Mouse (Mus musculus) layer of hippocampus, postnatal 14 days (tissue): ENCODE measurements around the gene Liph. TPM values are rescaled to one million over a fixed set of nuclear protein-coding genes. Genes with fewer than 3 reads are reported as not detected.
"Not testable (repeated sequence)": the region's sequence is repeated elsewhere in the genome, so short reads cannot be mapped to it uniquely, and the experiment has no call there.

Experiments used
- DNase-seq, 2 experiments: peaks; one replicate each; pipeline ENCODE4 v3.0.0; 2021 to 2022; ENCODE audit warnings: low spot score in 2 of 2, mixed read lengths in 1 of 2
- long read RNA-seq, 2 experiments: library from polyadenylated mRNA; stranded (forward); transcript quantifications; one replicate each; pipeline ENCODE4 v2.0.0; 2021
- total RNA-seq, 2 experiments: library from RNA; stranded (reverse); gene quantifications; 2 replicates each; pipeline ENCODE4 v1.2.3; 2021

Gene Liph
- under 1 TPM; 0.29 to 0.32 TPM for total RNA-seq
- long read RNA-seq, experiment 1: 0 reads
- long read RNA-seq, experiment 2, partial matches to known transcripts: 0 of 2 reads
- long read RNA-seq, experiment 2, other reads (novel, unspliced or antisense): 2 of 2 reads

DNA sequence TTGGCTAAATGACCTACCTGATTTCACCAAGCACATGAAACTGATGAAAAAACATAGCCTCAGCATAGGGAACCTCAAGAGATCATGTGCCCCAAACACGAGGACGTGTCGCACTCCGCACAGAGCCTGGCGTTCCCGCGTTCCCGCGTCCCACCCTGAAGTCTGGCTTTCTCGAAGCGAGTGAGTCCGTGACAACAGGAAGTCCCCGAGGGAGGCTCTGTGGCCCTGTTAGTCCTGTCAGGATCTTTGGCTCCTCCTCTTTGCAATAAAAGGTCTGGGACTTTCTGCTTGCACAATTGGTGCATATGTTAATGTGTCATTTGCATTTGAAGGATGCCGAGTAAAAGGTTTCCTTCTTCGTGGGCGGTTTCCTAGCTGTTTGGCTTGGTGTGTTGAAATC lies at the start of gene Liph:
Gene Liph (minus strand): TSS at position 360 of the 400 bp plus-strand sequence.
- no peak for DNase-seq

DNA sequence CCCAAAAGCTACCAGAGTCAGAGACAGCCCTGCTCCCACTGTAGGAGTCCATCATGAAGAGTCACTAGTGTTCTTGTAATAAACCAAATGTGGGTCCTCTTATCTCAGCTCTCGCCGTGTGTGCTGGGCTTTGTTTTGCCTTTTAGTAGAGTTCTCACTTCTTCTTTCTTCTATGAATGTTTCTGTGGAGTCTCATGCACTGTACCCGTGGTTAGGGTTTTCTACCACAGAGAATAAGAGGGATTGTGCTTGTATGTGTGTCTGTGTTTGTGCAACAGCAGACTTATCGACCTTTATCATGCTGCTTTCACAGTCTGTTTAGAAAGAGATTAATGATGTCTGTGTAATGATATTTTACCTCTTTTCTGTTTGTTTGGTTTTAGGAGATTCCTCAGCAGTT lies 48.4 kb upstream of the Liph start:
- no peak for DNase-seq

DNA sequence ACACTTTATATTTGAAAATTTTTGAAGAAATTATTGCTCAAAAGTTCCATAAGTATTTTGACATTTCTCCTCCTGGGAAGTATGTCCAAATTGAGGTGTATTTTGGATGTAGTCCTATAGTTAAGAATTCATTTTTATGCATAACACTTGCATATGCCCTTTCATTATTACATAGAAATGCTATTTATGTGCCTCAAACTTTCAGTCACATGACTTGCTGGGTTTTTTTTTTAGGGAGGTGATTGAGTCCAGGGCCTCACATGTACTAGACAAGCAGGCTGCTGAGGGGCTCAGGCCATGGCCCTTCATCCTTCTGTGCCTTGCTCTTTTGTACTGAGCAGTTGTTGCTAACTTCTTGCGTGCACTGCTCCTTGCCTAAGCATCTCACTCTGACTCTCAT lies 44.5 kb upstream of the Liph start:
- DNase-seq: no peak

DNA sequence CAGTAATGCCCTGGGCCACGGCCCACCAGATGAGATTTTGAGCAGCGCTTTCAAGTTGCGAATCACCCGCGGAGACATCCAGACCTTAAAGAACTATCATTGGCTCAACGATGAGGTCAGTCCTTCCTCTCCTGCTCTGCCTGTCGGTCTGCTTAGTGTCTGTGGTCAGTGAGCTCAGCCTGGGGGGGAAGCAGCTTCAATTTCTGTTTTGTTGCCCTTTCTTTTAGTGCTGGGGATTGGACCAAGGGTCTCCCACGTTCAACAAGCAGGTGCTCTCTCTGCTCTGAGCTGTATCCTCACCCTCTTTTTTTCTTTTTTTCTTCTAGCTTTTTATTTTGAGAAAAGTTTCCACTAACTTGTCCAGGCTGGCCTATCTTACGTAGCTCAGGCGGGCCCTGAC lies 43.1 kb upstream of the Liph start:
- no peak for DNase-seq

DNA sequence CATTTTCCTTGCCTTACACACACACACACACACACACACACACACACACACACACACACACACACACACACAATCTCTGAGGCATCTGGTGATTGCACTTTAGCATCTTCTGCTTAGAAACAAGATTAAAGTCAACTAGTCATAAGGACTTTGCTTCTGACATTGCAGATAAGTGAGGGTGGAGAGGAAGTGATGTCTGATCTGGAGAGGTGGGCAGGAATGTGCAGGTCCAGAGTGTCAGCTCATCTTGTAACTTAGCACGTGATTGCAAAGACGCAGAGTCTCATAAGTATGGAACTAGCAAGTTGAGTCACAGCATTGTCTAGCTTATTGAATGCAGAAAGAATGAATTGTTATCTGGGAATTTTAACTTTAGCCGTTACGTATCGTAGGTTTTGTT lies 32.0 kb upstream of the Liph start:
- no peak for DNase-seq

DNA sequence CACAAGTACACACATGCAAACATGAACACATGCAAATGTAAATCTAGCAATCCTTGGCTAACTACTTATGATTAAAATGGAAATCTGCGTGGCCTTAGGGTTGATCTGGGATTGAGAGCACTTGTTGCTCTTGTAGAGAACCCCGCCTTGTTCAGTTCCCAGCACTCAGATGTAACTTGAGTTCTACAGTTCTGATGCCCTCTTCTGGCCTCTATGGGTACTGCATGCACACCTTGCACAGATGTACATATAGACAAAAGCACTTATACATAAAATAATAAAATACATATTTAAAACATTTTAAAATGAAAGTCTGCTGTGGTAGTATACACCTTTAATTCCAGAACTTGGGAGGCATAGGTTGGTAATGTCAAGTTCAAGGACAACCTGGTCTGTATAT lies 26.7 kb upstream of the Liph start:
- no peak for DNase-seq

DNA sequence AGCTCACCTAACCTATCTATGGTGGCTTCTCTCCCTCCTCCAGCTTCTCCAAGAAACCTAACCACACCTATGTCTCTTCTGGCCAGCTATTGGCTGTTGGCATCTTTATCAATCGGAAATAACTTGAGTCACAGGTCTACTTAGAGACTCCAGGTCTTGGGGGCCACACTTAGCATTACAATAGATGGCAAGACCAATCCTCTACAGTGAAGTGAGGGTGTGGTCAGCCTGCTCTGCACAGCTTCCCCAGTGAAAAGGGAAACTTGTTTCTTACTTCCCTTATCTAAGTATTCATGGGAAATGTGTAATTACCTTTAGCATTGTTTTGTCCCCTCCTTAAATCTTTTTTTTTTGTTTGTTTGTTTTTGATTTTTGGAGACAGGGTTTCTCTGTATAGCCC lies 20.1 kb upstream of the Liph start:
- DNase-seq: no peak

DNA sequence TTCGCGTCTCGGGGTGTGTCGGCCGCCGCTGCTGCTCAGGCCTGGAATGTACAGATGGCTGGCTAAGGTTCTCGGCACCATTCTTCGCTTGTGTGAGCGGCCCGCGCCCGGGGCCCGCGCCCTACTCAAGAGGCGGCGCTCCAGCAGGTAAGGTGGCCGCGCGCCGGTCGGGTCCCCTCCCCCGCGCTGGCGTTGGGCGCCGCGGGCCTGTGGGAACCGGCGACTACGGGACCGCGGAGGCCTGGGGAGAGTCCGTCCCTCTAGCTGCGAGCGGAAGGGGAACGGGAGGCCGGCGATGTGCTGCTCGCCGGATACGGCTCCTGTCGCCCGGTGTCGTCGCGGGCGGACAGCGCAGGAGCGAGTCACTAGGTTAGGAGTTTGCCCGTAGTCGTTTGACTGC lies 14.1 kb upstream of the Liph start:
- DNase-seq: no peak

DNA sequence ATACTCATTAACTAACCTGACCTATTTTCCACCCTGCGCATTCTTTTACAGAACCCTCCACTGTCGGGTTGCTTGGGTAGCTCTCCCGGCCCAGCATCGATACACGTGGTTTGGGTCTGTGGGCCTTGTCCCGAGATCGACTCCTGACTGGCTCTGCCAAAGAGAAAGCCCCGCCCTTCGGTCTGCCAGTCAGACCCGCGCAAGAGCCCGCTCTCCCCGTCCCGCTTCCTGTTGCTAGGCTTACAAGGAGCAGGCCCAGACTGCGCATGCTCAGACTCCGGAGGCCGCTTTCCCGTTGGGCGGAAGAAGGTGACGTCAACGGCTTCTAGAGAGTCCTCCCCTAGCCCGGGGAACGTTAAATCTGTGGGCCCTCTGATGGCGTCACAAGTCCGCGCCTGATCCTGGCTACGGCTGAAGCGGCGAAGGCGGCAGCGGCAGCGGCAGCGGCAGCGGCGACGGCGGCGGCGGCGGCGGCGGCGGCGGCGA lies 13.7 kb upstream of the Liph start, which contains the start of gene Senp2:
Gene Senp2 (plus strand): TSS at position 386 of the 486 bp plus-strand sequence.
- DNase-seq: peak; percentile 100

DNA sequence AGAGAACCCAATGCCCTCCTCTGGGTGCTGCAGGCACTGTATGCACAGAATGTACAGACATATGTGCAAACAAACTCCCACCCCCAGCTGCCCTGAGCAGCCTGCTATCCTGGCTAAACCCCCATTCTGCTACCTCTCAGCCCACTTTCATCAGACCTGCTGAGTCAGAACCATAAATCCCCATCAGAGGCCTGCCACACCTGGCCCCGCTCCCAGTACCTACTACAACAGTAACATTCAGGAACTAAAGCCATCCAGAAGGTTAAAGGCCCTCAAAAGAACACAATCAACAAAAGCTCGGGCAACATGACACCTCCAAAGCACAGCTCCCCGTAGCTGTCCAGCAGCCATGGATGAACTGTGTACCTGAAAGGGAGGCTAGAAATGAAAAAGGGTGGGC lies 6.1 kb upstream of the Liph start:
- no peak for DNase-seq

DNA sequence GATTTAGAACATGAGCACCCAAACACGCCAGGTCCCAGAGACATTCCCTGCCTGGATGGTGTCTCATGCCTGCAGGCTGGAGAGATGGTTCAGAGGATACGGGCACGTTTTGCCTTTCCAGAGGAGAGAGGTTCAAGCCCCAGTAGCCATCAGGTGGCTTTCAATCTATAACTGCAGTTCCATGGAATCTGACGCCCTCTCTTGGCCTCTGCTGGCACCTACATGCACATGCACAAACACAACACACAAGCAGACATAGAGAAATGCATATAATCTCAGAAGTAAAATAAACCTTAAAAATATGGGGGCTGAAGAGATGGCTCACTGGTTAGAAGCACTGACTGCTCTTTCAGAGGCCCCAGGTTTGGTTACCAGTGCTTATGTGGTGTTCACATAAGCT lies 5.7 kb upstream of the Liph start:
- DNase-seq: no peak

DNA sequence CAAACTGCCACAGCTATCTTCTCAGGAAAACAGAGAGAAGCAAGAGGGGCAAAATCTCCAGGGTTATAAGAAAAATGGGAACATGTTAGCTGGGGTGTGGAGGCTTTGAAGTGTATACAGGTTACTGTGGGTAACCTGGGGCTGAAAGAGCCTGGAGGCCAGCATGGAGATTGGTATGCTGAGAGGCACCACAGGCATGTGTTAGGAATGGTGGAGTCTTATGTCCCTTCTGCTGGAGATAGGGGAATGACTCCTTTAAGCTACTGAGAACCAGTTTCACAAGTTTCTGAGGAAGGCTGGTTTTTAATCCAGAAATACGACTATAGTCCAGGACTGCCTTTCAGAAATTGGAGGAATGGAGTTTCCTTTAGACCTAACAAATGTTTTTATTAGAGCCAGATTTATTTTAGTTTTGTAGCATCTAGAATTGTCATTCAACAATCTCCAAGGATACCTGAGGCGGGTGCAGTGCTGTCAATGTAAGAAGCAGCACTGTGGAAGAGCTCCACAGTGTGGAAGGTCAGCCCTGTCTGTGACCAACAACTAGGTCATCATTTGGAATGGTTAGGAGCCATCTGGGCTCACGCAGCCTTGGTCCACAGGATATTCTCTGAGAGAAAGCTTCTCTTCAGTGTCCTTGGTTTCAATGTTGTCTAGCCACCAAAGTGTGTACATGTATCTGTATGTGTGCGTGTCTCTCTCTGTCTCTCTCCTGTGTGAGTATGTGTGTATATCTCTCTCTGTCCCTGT lies 4.7 kb upstream of the Liph start:
- no peak for DNase-seq

DNA sequence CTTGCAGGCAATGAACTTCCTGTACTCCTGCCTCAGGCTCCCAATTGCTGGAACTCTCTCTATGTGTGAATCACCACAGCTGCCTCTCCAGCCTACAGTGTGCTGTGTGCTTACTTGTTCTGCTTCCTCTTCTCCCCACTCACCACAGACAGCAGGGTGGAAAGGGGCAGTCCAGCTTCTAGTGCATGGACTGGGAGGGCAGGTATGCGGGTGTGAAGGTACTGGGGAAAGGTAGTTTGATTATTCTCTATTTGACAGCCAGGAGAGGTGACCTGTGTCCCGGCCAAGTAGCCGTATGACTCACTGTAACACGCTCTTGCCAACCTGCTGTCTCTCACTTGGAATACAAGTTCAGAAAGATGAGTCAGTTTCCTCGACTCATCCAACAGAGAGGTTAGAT lies 2.6 kb upstream of the Liph start:
- DNase-seq: no peak

DNA sequence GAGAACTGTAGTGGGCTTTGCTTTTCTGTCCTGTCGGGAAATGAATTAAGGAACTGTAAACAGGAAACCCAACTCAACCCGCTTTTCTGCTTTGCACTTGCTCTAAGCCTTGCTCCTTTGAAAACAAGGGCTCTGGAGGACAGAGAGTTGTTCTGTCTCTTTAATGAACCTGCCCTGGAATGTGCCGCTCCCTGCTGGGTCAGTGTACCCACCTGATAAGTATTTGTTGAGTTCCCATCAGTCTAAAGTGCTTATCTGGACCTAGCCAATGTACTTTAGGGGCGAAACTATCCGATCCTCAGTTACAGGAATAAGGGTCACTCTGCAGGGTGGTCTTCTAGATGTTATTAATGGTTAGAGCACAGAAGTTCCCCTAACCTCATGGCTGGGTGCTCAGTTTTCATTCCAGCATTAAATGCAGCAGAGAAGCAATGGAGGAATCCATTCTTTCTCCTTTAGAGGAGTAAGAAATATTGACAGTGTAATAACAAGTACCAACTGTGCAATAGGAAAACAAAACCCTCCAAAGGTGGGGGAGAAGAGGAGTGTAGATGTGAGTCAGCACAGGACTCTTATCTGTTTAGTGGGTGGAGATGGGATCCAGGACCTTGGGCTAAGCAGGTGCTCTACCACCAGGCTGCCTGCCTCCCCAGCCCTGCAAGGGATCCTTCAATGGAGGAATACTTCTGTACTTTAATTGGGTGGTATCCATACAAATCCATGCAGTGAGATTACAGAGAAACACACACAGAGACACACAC lies 1.6 kb upstream of the Liph start:
- DNase-seq: no peak

DNA sequence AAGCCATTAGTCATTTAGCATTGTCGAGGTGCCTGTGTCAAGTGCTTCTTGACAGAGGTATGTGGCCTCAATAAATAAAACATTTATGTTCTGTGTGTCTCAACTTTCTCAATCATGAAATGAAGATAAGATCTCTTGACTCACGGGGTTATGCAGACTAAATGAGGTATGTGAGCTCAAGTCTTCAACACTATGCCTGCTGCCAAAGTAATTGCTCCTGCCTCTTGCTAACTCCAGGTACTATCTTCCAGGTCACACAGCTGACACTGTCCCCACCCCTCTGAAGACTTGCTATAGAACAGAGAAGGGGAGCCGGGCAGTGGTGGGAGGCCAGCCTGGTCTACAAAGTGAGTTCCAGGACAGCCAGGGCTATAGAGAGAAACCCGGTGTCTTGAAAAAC lies 939 bp upstream of the Liph start:
- no peak for DNase-seq

DNA sequence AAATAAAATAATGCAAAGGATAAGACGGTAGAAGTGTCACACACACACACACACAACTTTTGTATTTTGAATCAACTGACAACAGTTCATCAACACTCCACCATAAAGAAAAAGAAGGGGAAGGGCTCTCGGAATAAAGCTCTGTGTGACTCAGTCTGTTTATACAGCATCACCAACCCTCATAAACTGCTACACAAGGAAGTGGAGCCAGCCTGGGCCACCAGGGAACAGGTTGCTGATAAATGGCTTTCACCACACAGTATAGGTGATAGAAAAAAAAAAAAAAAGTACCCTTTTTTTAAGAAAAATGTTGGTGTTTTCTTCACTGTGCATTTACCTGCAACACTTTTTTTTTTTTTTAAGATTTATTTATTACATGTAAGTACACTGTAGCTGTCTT lies 3.7 kb downstream of the Liph start:
- DNase-seq: no peak

DNA sequence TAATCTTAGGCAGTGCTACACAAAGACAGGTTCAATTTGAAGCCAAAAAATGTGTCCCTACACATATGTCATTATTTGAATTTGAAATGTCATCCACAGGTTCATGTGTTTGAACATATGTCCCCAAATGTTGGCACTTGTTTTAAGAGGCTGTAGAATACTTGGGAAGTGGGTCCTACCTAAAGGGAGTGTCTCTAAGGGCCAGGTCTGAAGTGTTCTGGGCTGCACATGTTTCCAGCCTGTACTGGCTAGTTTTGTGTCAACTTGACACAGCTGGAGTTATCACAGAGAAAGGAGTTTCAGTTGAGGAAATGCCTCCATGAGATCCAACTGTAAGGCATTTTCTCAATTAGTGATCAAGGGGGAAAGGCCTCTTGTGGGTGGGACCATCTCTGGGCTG lies 4.6 kb downstream of the Liph start:
- not testable (repeated sequence) for DNase-seq

DNA sequence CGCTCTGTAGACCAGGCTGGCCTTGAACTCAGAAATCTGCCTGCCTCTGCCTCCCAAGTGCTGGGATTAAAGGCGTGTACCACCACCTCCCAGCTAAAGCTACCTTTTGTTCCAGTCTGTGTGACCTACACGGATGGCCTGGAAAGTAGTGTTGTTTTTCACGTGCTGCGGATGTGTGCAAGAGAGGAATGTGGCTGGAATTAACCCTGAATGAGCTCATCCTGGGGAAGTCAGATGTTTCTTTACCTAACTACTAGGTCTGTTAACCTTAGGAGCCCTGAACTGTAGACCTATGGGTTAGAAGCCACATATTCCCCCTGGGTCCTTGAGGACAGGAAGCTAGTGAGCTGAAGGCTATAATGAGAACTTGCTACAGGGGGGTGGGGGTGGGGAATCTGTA lies 7.5 kb downstream of the Liph start:
- no peak for DNase-seq

DNA sequence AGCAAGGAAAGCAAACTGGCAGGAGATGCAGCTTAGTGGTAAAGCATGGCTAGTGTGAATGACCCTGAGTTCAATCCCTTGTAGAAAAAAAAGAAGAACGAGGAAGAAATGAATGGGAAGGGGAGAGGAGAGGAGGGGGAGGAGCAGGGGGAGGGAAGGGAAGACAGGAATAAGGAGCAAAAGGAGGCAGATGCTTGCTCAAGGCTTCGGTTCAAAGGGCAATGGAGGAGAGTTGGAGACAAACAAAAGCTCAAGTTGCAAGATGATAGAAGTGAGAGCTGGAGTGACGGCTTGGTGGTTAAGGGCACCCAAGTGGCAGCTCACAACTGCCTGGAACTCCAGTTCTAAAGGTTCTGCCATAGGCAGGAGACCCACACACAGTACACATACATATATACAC lies 9.3 kb downstream of the Liph start:
- no peak for DNase-seq

DNA sequence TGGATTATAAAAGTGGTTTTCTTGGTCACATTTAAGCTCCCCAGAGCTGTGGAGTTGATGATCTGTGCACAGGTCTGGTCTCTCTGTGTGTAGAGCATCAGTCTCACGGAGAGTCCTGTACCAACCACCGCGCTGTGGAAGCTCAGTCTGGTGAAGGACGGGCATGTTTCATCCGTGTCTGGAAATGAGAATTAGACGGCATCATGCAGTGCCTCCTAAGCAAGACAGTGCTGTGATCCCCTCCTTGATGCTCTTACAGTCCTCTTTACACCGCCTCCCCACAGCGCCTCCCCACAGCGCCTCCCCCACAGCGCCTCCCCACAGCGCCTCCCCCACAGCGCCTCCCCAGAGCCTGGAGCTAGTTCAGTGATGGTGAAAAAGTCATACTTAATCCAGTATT lies 11.4 kb downstream of the Liph start:
- no peak for DNase-seq

DNA sequence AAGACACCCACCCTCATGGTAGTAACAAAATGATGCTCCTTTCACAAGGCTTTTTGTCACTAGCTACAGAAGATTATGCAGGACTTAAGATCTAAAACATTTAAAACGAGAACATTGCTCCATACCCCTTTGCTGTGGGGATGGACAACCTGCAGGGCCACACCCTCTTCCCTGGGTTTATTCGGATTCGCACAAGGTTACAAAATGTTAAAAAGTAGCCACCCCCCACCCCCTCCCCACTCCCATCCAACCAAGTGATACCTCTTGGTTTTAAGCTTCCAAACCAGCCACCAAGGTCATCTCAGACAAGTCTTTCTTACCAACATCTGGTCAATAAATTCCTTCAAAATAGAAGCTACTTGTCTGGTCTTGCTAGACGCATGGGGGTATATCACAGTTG lies 11.9 kb downstream of the Liph start:
- no peak for DNase-seq

DNA sequence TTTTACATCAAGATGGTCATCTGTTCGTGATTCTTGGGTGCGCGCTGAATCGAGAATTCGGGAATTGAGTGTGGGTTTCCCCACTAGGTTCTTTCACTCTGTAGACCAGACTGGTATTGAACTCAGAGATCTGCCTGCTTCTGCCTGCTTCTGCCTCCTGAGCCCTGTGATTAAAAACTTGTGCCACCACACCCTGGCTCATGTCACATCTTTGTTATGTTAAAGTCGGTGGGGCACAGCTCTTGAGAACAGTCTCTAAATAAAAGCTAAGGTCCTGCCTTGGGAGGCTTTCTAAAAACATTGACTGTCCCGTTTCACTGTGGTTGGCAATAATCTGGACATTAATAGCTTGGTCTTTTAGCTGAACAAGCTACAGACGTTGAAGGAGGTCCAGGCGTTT lies 12.3 kb downstream of the Liph start:
- no peak for DNase-seq
